Mouse (Mus musculus): ENCODE results near the gene Anks1b. TPM values are rescaled to one million over a fixed set of nuclear protein-coding genes. Genes with fewer than 3 reads are reported as not detected.
"Not testable (repeated sequence)": the region's sequence is repeated elsewhere in the genome, so short reads cannot be mapped to it uniquely, and the experiment has no call there.

The Anks1b gene
- total RNA-seq, 2 experiments from 2014 or later = 0.09 to 0.17 TPM

DNA sequence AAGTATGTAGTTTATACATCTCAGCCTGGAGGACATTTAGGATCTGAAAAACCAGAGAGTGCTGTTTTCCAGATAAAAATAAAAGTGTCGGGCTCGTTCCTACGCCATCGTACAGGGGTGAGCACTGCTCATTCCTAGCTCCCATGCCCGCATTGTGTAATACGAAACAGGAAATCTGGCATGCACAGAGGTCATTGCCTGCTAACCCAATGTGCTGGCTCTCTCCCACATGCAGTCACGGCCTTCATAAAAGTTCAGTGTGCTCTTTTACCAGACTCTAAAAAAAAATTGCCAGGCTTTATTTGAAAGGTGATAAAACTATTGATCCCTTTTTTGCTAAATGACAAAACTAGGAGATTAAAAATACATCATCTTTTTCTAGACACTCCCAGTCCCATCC, 689.6 kb downstream of the Anks1b start:
- peak; percentile 9 for DNase-seq (ENCODE audit: low spot score)

GRCm38 (mm10) chr10:90576191-90577098, 703.1 kb downstream of the Anks1b start:
- no peak for DNase-seq (ENCODE audit: low spot score)

DNA sequence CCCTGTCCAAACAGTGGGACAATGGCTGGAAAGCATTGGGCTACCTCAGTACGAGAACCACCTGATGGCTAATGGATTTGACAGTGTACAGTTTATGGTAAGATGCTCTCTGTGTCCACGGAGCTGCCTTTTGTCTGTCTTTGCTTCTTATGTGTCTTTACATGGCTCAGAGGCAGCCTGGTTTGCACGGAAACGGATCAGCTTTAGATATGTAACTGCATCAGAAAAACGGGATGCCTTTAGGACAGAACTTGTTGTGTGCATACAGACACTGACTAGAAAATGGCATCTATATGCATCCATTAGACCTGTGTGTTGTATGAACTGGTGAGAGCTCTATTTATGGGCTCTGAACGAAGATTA, 703.8 kb downstream of the Anks1b start:
- DNase-seq (ENCODE audit: low spot score) = no peak

DNA sequence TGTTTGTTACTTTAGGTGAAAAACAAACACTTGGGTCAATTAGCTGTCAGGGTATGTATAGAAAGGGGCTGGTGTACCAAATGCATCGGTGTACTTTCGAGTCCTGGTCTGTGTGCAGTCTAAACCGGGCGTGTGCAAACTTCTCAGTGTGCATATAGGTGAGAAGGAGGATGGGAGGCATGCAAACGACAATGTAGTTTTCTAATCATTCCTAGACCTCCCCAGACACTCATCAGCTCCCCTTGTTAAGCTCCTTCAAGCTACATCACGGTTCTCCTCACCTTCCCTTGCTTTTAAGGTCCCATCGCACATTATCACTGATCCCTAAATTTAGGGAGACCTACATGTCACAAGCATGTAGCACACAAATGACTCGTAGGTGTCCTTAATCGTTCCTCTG, 704.5 kb downstream of the Anks1b start:
- no peak for DNase-seq (ENCODE audit: low spot score)

- DNase-seq (ENCODE audit: low spot score) = no peak
Measured at GRCm38 (mm10) chr10:90579970-90580369, 706.7 kb downstream of the Anks1b start.

DNA sequence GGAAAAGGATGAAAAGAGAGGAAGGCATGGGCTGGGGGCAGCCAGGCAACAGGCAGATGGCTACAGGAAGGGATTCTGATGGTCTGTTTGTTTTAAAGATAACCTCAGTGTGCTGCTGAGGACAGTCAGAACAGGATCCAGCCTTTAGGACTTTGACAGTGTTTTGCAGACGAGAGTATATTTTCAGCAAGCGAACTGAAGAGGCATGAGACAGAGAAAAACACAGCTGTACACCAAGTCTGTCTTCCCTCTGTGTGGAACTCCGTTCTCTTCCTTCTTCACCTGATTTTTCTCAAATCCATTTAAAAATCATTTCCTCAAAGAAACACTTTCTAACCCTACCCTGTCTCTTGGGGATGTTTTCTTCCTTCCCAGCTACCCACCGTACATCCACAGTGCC, 710.7 kb downstream of the Anks1b start:
- DNase-seq (ENCODE audit: low spot score) = no peak

- DNase-seq (ENCODE audit: low spot score) = no peak
Measured at GRCm38 (mm10) chr10:90596142-90596541, 722.8 kb downstream of the Anks1b start.

GRCm38 (mm10) chr10:90596576-90596975, 723.3 kb downstream of the Anks1b start:
- DNase-seq (ENCODE audit: low spot score) = no peak

GRCm38 (mm10) chr10:90599149-90599548, 725.8 kb downstream of the Anks1b start:
- DNase-seq (ENCODE audit: low spot score) = no peak

DNA sequence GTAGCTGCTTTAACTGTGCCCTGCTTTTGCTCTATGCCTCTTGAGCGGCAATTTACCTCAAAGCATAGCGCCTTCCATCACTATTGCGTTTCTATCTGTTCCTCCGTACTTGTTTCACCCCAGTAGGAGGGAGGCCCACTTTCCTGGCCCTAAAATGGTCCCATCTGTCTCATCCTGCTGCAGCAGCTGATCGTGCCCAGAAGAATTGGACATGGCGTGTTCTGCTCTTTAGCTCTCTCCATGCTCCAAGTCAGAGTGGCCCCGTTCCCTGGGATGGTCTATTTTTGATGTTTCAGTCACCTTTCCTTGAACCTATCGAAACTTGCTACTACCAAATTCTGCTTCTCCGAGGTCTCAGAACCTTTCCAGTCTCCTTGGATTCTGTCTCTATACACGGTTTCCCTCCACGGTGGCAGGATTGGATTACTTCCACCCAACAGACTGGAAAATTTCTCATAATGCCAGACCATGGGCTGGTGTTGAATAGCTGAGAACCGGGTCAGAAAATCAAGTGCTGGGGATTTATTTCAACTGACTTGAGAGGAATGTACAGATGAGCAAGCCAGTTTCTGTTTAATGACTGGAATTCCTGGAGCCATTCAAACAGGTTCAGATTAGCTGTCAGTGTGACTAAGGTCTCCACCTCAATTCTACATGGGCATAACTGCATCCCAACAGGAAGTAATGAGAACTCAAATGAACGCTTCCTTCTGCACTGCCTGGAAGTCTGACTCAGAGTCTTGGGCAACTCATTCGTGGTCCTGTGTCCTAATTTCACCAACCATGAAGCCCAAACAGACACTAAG, 726.6 kb downstream of the Anks1b start:
- no peak for DNase-seq (ENCODE audit: low spot score)

GRCm38 (mm10) chr10:90607586-90607985, 734.3 kb downstream of the Anks1b start:
- DNase-seq (ENCODE audit: low spot score) = no peak

DNA sequence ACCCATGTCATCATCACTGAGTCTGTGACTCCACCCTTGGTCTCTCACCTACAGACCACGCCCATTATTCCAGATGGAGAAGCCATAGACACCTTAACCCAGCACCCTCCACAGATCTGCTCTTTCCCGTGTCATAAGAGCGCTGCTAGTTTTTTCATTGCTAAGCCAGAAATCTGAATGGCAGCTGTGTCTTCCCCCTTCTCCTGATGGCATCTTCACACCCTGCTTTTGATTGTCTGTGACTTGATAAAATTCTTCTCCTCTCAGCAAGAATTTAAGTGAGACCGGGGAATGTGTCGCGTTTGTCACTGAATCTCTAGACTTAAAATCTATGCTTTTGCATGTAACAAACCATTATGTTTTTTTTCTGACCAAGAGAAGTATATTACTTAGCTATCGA, 736.1 kb downstream of the Anks1b start:
- DNase-seq (ENCODE audit: low spot score) = no peak

DNA sequence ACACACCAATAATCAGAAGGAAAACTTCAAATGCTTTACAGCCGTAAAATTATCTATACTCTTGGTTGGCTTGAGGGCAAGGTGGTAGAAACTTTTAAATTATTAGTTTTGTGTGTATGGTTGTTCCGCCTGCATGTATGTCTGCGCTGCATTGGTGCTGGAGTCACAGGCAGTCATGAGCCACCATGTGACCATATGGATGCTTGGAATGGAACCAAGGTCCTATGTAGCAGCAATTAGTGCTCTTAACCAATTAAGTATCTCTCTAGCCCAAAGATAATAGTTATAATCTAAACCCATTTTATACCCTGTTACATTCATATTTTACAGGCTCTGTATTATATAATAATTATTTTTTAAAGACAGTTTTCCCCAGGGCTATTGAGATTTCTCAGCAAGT, 739.7 kb downstream of the Anks1b start:
- no peak for DNase-seq (ENCODE audit: low spot score)

DNA sequence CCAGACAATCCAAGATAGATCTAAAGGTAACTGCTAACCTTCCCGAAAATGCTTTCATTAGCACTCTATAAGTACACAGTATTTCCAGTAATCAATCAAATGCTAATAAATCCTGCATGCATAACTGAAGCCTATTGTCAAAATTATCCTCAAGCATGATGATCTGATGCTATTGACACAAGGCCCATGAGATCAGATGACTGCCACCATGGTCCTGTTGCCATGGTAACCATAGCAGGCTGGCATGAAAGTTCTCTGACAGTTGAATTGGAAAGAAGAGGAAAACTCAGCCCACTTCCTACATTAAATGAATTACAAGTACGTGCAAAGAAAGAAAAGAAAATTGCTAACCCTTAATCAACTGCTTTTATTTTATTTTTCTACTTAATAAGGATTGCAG, 741.9 kb downstream of the Anks1b start:
- no peak for DNase-seq (ENCODE audit: low spot score)

DNA sequence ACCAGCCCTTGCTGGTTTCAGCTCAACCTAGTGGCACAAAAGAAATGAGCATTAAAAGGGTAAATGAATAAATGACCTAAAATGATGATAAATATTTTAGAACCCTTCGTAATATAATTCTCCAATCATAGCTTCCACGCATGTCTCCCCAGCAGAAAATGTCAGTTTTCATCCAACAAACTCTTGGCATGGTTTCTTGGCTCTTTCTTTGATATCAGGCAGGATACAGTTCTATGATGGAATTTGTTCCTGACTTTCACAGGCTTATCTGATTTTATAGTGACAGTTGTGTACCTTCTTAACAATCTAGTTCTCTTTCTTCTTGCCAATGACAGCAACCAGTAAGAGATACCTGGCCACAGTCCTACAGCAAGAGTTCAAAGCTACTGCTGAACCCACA, 743.3 kb downstream of the Anks1b start:
- DNase-seq (ENCODE audit: low spot score) = no peak

GRCm38 (mm10) chr10:90617664-90618296, 744.5 kb downstream of the Anks1b start:
- DNase-seq (ENCODE audit: low spot score) = no peak

DNA sequence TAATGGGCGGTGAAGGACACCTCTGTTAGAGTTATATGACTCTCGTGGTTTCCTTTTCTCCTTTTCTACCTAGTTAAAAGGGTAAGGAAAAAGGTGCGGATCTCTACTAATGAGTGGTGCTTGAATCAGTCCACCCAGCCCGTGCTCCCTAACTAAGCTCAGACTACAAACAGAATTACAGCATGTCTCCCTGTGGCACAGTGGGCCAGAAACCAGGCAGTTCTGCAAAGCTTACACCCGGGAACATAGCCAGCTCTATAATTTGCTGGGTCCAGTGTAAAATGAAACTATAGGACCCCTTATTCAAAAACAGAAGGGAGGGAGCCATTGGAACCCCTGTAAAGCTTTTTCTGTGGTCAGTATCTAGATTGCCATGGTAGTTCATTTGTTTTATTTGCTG, 754.2 kb downstream of the Anks1b start:
- DNase-seq (ENCODE audit: low spot score) = no peak

DNA sequence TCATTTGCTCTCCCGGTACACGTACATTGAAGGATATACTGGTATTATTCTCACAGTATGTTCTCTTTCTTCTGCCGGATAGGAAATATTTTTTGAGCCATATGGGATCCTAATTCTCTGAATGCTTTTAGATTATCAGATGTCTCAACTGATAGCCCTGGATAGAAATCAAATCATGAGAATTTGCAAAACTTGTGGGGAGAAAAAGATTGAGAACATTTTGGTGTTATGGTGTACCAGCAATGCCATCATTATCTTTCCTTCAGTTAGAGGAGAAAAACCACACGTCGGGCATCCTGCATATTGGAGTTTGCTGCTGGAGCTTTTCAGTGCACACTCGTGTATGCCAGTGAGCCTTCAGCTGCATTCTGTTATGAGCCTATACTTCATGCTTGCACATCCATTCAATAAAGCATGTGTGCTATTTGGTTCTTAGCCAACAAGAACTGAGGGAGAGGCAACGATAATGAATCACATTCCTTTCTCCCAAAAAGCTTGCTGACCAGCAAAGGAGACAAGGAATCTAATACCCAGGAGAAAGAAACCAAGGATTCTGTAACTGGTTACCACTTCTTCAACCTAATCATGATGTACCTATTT, 756.9 kb downstream of the Anks1b start:
- DNase-seq (ENCODE audit: low spot score) = no peak

DNA sequence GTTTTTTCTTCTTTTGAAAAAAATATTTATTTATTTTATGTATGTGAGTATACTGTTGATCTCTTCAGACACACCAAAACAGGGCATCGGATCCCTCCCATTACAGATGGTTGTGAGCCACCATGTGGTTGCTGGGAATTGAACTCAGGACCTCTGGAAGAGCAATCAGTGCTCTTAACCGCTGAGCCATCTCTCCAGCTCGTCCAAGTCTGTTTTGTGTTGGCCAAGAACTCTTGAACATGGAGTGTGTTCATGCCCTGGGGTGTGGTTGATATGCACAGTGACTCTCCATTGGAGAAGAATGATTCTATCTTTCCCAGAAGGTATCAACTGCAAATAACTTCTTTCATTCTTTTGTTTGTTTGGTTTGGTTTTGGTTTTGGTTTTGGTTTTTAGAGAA, 757.5 kb downstream of the Anks1b start:
- DNase-seq (ENCODE audit: low spot score) = not testable (repeated sequence)

DNA sequence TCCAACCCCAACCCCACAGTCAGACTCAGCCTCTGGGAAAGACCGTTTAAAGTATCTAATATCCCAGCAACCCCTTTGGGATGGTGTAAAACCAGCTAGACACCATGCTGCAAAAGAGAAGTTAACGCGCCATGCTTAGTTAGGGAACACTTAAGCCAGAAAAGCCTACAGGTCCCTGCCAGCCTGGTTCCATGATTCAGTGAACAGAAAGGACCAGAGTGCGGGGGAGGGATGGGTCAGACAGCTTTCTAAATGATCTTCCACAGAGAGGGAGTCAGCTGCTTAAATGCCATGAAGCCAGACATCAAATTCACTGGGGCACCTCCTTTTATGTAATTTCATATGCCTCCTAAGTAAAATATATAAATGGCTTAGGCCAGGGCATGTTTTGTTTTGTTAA, 764.0 kb downstream of the Anks1b start:
- no peak for DNase-seq (ENCODE audit: low spot score)

GRCm38 (mm10) chr10:90649681-90650080, 776.4 kb downstream of the Anks1b start:
- DNase-seq (ENCODE audit: low spot score) = no peak
